Mouse (Mus musculus): ENCODE measurements around the gene Lrrtm4. TPM values are rescaled to one million over a fixed set of nuclear protein-coding genes. Genes with fewer than 3 reads are reported as not detected.

Gene Lrrtm4
- total and polyA plus RNA-seq, 3 experiments = not detected

DNA sequence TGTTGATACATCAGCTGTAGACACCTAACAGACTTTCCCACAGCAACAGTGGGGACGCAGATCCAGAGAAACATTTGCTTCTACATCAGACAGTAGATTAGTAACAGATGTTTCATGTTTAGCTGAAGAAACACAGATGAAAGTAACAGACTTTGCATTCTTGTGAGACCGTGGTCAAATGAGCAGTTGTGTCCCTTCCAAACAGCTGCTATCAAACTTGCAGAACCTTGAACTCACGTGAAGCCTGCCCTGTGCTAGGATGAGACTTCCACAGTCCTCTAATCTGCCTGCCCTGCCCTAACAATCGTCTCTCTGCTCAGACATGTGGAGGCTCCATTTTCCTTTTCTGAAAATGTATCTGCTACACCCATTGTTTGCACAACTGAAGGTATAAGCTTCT lies 245.3 kb downstream of the Lrrtm4 start:
- H3K9ac ChIP-seq (ENCODE audit: control insufficient read depth, low read depth, low read length, poor library complexity, severe bottlenecking) = no peak overlapping the region
- TF ChIP-seq USF1 (IDR thresholded peaks at IDR 0.05; ENCODE audit: low read depth, low read length) = no peak
- DNase-seq (ENCODE audit: low read depth, low spot score) = no peak
- H3K4me1 ChIP-seq (ENCODE audit: control insufficient read depth in 1 of 2, insufficient read depth in 2 of 2, low read length in 2 of 2) = no peaks in the 10 kb centered on the region
- no peak overlapping the region for H3K27ac ChIP-seq (ENCODE audit: control insufficient read depth, low read depth, low read length)
- no peaks in the 10 kb centered on the region for H3K36me3 ChIP-seq (ENCODE audit: control insufficient read depth in 1 of 2, insufficient read depth in 2 of 2, low read length in 2 of 2)
- H3K79me2 ChIP-seq (ENCODE audit: control insufficient read depth, insufficient read depth, low read length, poor library complexity) = no peaks in the 10 kb centered on the region
- H3K27me3 ChIP-seq (ENCODE audit: control insufficient read depth in 1 of 2, insufficient read depth in 2 of 2, low read length in 2 of 2) = no peaks in the 10 kb centered on the region
- no peaks in the 10 kb centered on the region for H3K9me3 ChIP-seq (replicated peaks; ENCODE audit: insufficient read depth, low read length)
- no peak overlapping the region for H3K4me3 ChIP-seq (ENCODE audit: control insufficient read depth in 1 of 2, insufficient read depth in 1 of 2, low read depth in 2 of 2, low read length in 2 of 2)

DNA sequence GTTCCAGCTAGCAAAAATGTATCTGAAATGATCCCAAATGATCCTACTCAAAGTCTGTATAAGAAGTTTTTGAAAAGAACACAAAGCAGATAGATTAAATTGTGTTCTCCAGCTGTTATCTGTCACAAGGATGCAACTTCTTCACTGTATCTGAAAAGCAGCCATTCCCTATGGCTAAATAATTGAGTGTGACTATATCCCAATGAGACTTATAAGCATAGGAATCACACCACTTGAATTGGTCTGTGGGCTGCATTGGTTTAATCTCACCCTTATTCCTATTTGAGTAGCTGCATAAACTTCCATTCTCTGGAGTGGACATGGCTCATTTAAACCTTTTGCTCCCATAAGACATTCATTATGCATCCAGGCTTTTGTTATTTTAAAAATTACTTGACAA lies 245.9 kb downstream of the Lrrtm4 start:
- DNase-seq (ENCODE audit: low read depth, low spot score) = no peak
- no peaks in the 10 kb centered on the region for H3K4me1 ChIP-seq (ENCODE audit: control insufficient read depth in 1 of 2, insufficient read depth in 2 of 2, low read length in 2 of 2)
- no peak for TF ChIP-seq SIN3A (IDR thresholded peaks at IDR 0.05; ENCODE audit: low read length)
- no peak for TF ChIP-seq CTCF (IDR thresholded peaks at IDR 0.05 in 2 of 3, conservative IDR thresholded peaks at IDR 0.05 in 1 of 3; ENCODE audit: control insufficient read depth in 1 of 3, insufficient read depth in 1 of 3, low read depth in 2 of 3, low read length in 3 of 3, poor library complexity in 1 of 3, severe bottlenecking in 1 of 3)
- TF ChIP-seq POLR2A (IDR thresholded peaks at IDR 0.05; ENCODE audit: control insufficient read depth in 1 of 2, insufficient read depth in 1 of 2, low read depth in 1 of 2, low read length in 2 of 2, poor library complexity in 1 of 2) = no peak
- TF ChIP-seq USF2 (IDR thresholded peaks at IDR 0.05; ENCODE audit: borderline replicate concordance in 1 of 2, insufficient read depth in 1 of 2, low read depth in 1 of 2, low read length in 2 of 2) = no peak
- TF ChIP-seq TCF12 (IDR thresholded peaks at IDR 0.05; ENCODE audit: low read depth, low read length) = no peak
- no peak for TF ChIP-seq MYC (IDR thresholded peaks at IDR 0.05; ENCODE audit: low read depth, low read length)
- TF ChIP-seq SMC3 (IDR thresholded peaks at IDR 0.05; ENCODE audit: low read depth, low read length) = no peak
- TF ChIP-seq TAL1 (IDR thresholded peaks at IDR 0.05; ENCODE audit: low read length) = no peak
- TF ChIP-seq ZNF384 (IDR thresholded peaks at IDR 0.05; ENCODE audit: low read depth, low read length) = no peak
- TF ChIP-seq KAT2A (conservative IDR thresholded peaks at IDR 0.05; ENCODE audit: low read depth, low read length) = no peak
- TF ChIP-seq HCFC1 (IDR thresholded peaks at IDR 0.05; ENCODE audit: low read depth, low read length) = no peak
- no peak for TF ChIP-seq MAX (IDR thresholded peaks at IDR 0.05; ENCODE audit: low read length)
- no peak for TF ChIP-seq ELF1 (IDR thresholded peaks at IDR 0.05; ENCODE audit: low read depth, low read length)
- TF ChIP-seq POLR2AphosphoS5 (IDR thresholded peaks at IDR 0.05; ENCODE audit: borderline replicate concordance, low read depth, low read length) = no peak
- no peak overlapping the region for H3K4me3 ChIP-seq (ENCODE audit: control insufficient read depth in 1 of 2, insufficient read depth in 1 of 2, low read depth in 2 of 2, low read length in 2 of 2)
- no peak overlapping the region for H3K27ac ChIP-seq (ENCODE audit: control insufficient read depth, low read depth, low read length)
- H3K9me3 ChIP-seq (replicated peaks; ENCODE audit: insufficient read depth, low read length) = no peaks in the 10 kb centered on the region
- no peak overlapping the region for H3K9ac ChIP-seq (ENCODE audit: control insufficient read depth, low read depth, low read length, poor library complexity, severe bottlenecking)
- H3K79me2 ChIP-seq (ENCODE audit: control insufficient read depth, insufficient read depth, low read length, poor library complexity) = no peaks in the 10 kb centered on the region
- H3K36me3 ChIP-seq (ENCODE audit: control insufficient read depth in 1 of 2, insufficient read depth in 2 of 2, low read length in 2 of 2) = no peaks in the 10 kb centered on the region
- no peaks in the 10 kb centered on the region for H3K27me3 ChIP-seq (ENCODE audit: control insufficient read depth in 1 of 2, insufficient read depth in 2 of 2, low read length in 2 of 2)

DNA sequence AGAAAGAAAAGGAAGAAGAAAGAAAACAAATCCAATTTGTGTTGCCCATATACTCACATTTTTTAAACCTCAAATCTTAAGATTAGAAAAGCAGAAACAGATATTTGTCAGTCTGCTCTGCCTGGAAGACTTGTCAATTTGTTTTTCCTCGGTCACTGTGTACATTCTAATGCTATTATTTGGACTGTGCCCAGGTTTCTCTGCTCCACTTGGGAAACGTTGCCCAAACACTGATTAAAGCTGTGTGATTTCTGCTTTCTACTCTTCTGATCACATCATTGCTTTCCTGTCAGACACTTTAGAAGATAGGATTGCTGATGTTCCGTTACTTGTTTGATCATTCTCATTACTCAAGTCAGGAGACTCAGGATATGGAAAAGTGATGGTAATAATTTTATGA lies 247.1 kb downstream of the Lrrtm4 start:
- H3K27ac ChIP-seq (ENCODE audit: control insufficient read depth, low read depth, low read length) = no peak overlapping the region
- no peaks in the 10 kb centered on the region for H3K4me1 ChIP-seq (ENCODE audit: control insufficient read depth in 1 of 2, insufficient read depth in 2 of 2, low read length in 2 of 2)
- no peaks in the 10 kb centered on the region for H3K36me3 ChIP-seq (ENCODE audit: control insufficient read depth in 1 of 2, insufficient read depth in 2 of 2, low read length in 2 of 2)
- H3K27me3 ChIP-seq (ENCODE audit: control insufficient read depth in 1 of 2, insufficient read depth in 2 of 2, low read length in 2 of 2) = no peaks in the 10 kb centered on the region
- TF ChIP-seq RAD21 (IDR thresholded peaks at IDR 0.05; ENCODE audit: low read depth, low read length) (no peak), NRF1 (IDR thresholded peaks at IDR 0.05; ENCODE audit: insufficient read depth, low read depth, low read length, poor library complexity, severe bottlenecking) (no peak), CHD1 (IDR thresholded peaks at IDR 0.05; ENCODE audit: low read depth, low read length) (no peak), TCF12 (IDR thresholded peaks at IDR 0.05; ENCODE audit: low read depth, low read length) (no peak), POLR2AphosphoS2 (IDR thresholded peaks at IDR 0.05; ENCODE audit: low read length) (no peak), JUND (IDR thresholded peaks at IDR 0.05; ENCODE audit: low read depth, low read length) (no peak), RCOR1 (IDR thresholded peaks at IDR 0.05; ENCODE audit: low read depth, low read length) (no peak), MAX (IDR thresholded peaks at IDR 0.05; ENCODE audit: low read length) (no peak), SMC3 (IDR thresholded peaks at IDR 0.05; ENCODE audit: low read depth, low read length) (no peak), ZC3H11A (IDR thresholded peaks at IDR 0.05; ENCODE audit: low read depth, low read length) (no peak), TAL1 (IDR thresholded peaks at IDR 0.05; ENCODE audit: low read length) (no peak), MAZ (IDR thresholded peaks at IDR 0.05; ENCODE audit: low read depth, low read length) (no peak), MYC (IDR thresholded peaks at IDR 0.05; ENCODE audit: low read depth, low read length) (no peak), E2F4 (IDR thresholded peaks at IDR 0.05; ENCODE audit: borderline replicate concordance, low read depth, low read length) (no peak), MXI1 (IDR thresholded peaks at IDR 0.05; ENCODE audit: low read depth, low read length) (no peak), MYB (IDR thresholded peaks at IDR 0.05; ENCODE audit: low read depth, low read length) (no peak), ZNF384 (IDR thresholded peaks at IDR 0.05; ENCODE audit: low read depth, low read length) (no peak)
- DNase-seq (ENCODE audit: low read depth, low spot score) = no peak
- no peaks in the 10 kb centered on the region for H3K9me3 ChIP-seq (replicated peaks; ENCODE audit: insufficient read depth, low read length)
- H3K9ac ChIP-seq (ENCODE audit: control insufficient read depth, low read depth, low read length, poor library complexity, severe bottlenecking) = no peak overlapping the region
- H3K79me2 ChIP-seq (ENCODE audit: control insufficient read depth, insufficient read depth, low read length, poor library complexity) = no peaks in the 10 kb centered on the region
- H3K4me3 ChIP-seq (ENCODE audit: control insufficient read depth in 1 of 2, insufficient read depth in 1 of 2, low read depth in 2 of 2, low read length in 2 of 2) = no peak overlapping the region

Data from MEL (cell line).